Mouse (Mus musculus): Measurements from ENCODE around the gene Bicdl1.

DNA sequence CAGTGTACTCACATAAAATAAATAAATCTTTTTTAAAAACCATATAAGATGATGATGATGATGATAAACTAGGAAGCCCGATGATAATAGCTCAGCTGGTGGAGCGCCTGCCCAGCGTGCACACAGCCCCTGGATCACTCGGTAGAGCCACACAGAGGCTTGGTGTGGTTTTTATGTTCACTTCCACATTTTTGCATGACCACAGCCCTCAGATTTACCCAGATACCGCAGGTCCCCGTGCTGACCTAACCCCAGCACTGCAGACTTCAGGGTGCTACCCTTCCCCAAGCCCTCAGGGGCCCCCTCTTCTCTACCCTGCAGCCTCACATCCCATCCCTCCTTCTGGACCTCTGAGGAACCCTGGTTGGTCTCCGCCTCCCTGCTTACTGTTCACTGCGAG is 103.3 kb downstream of the Bicdl1 start:
- TF ChIP-seq CTCF (IDR thresholded peaks at IDR 0.05; ENCODE audit: low read depth) (no peak), EP300 (IDR thresholded peaks at IDR 0.05; ENCODE audit: low read depth) (no peak)

All from liver, postnatal 0 days (tissue).